Mouse (Mus musculus) heart, embryonic 14.5 days (tissue): ENCODE data around the gene H2al1g. TPM values are rescaled to one million over a fixed set of nuclear protein-coding genes. Genes with fewer than 3 reads are reported as not detected.
"Not testable (repeated sequence)": the region's sequence is repeated elsewhere in the genome, so short reads cannot be mapped to it uniquely, and the experiment has no call there.

Experiments used
- ATAC-seq: fragments of 200-750 bp; cut with Nextera tagmentation; 2 replicates; pipeline ENCODE4 v1.8.0; 2017; ENCODE audit warnings: low read depth, moderate TSS enrichment; ENCODE audit not compliant: insufficient number of reproducible peaks, insufficient read depth, low FRiP score
- H3K27ac ChIP-seq, 2 experiments: fragments of 200-500 bp in 1 of 2; fragments of 300-500 bp in 1 of 2; sonication (generic) in 1 of 2; replicated peaks in 1 of 2; 2 replicates each; pipeline ENCODE4 v1.5.1; 2012 to 2014; ENCODE audit warnings: low read depth in 2 of 2, low read length in 2 of 2, control low read depth in 1 of 2, mild to moderate bottlenecking in 1 of 2, mixed read lengths in 1 of 2; ENCODE audit not compliant: control insufficient read depth in 1 of 2, insufficient read depth in 1 of 2
- H3K27me3 ChIP-seq: fragments of 300-500 bp; sonication (generic); 2 replicates; pipeline ENCODE4 v1.6.1; 2014; ENCODE audit warnings: mild to moderate bottlenecking, low read length, control low read depth; ENCODE audit not compliant: control insufficient read depth, insufficient read depth
- H3K36me3 ChIP-seq: fragments of 300-500 bp; sonication (generic); 2 replicates; pipeline ENCODE4 v1.6.1; 2014; ENCODE audit warnings: mild to moderate bottlenecking, control low read depth, low read length, mixed read lengths; ENCODE audit not compliant: control insufficient read depth, insufficient read depth
- H3K4me1 ChIP-seq, 2 experiments: fragments of 200-500 bp in 1 of 2; fragments of 300-500 bp in 1 of 2; sonication (generic) in 1 of 2; 2 replicates each; pipeline ENCODE4 v1.6.1; 2012 to 2014; ENCODE audit warnings: low read length in 2 of 2, control low read depth in 1 of 2, mixed read lengths in 1 of 2; ENCODE audit not compliant: control insufficient read depth in 2 of 2, insufficient read depth in 2 of 2
- H3K4me2 ChIP-seq: fragments of 300-500 bp; sonication (generic); 2 replicates; pipeline ENCODE4 v1.6.1; 2014; ENCODE audit warnings: mild to moderate bottlenecking, low read length
- H3K4me3 ChIP-seq, 2 experiments: fragments of 200-500 bp in 1 of 2; fragments of 300-500 bp in 1 of 2; sonication (generic) in 1 of 2; 2 replicates each; pipeline ENCODE4 v1.5.1; 2012 to 2014; ENCODE audit warnings: low read length in 2 of 2, mild to moderate bottlenecking in 2 of 2, control low read depth in 1 of 2, low read depth in 1 of 2, moderate library complexity in 1 of 2; ENCODE audit not compliant: control insufficient read depth in 1 of 2, insufficient read depth in 1 of 2
- H3K9ac ChIP-seq: fragments of 300-500 bp; sonication (generic); 2 replicates; pipeline ENCODE4 v1.6.1; 2014; ENCODE audit warnings: mild to moderate bottlenecking, low read length
- H3K9me3 ChIP-seq: fragments of 300-500 bp; sonication (generic); 2 replicates; pipeline ENCODE4 v1.6.1; 2016; ENCODE audit warnings: low read length, control low read depth; ENCODE audit not compliant: control insufficient read depth
- WGBS: fragments of 180-500 bp; shearing (Covaris S2); extraction: QIAGEN DNeasy Blood & Tissue Kit; methylation state at CpG from one replicate; pipeline ENCODE4 v1.1.7; 2014; 5-methylcytosine and 5-hydroxymethylcytosine counted together
- polyA plus RNA-seq: library from polyadenylated mRNA; unstranded; fragments of >200 nt; fragmentation: Nextera tagmentation; extraction: Ambion mirVana; gene quantifications from 2 replicates; pipeline ENCODE4 v1.2.1, GENCODE M21; 2014

Gene H2al1g
- not detected in 2 replicates for polyA plus RNA-seq

DNA sequence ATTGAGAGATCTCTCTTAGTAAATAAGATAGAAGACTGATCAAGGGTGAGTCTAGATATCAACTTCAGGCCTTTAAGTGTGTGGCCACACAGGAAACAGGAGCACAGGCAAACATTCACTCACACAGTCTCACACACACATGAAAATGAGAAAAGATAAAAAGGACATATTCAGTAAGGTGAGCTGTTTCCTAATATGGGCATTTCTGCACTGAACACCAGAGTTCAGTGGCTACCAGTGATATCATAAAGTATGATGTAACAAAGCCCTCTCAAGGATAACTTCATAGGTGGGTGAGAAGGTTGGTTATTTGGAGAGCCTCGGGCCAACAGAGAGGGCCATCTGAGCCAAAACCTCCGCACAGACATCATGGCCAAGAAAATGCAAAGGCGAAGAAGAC is at the start of gene H2al1g:
TSS of gene H2al1g (plus strand) at position 301 of the 400 bp plus-strand sequence.
- ATAC-seq, H3K9ac ChIP-seq: not testable (repeated sequence)

DNA sequence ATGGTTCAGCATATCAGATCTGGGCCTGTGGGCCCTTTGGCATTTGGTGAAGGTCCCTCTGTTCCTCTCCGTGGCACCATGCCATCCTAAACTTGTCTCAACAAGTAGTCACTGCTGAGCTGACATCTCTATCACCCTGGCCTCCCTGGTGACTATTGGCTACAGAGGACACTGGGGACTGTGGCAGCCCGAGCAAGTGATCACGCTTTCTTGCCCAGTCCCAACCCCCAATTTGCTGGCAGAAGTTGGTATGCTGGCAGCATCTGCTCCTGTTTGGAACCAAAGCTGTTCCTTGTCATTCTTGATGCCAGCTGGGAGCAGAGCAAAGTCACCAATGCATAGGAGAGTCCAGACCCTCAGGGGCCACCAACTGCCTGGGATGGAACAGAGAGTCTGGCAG is 49.0 kb upstream of the H2al1g start:
- 73% methylated on average over 3 of the region's 3 CpGs for whole genome bisulfite sequencing
- no peak overlapping the region for H3K9ac ChIP-seq
- H3K36me3 ChIP-seq = no peaks in the 10 kb centered on the region
- no peak overlapping the region for H3K4me3 ChIP-seq
- ATAC-seq = no peak
- no peak overlapping the region for H3K27ac ChIP-seq
- no peaks in the 10 kb centered on the region for H3K4me1 ChIP-seq
- H3K27me3 ChIP-seq = peaks cover 5% of the 10 kb centered on the region; the same call in 1 of the 2 replicates
- no peaks in the 10 kb centered on the region for H3K9me3 ChIP-seq
- no peak overlapping the region for H3K4me2 ChIP-seq

More for the DNA sequence above, at the start of gene H2al1g:
- not testable (repeated sequence) for H3K36me3 ChIP-seq, H3K27ac ChIP-seq, H3K4me2 ChIP-seq, H3K4me3 ChIP-seq, H3K4me1 ChIP-seq, H3K27me3 ChIP-seq, H3K9me3 ChIP-seq
- no CpG with 5 or more reads among the region's 3 CpGs for WGBS

DNA sequence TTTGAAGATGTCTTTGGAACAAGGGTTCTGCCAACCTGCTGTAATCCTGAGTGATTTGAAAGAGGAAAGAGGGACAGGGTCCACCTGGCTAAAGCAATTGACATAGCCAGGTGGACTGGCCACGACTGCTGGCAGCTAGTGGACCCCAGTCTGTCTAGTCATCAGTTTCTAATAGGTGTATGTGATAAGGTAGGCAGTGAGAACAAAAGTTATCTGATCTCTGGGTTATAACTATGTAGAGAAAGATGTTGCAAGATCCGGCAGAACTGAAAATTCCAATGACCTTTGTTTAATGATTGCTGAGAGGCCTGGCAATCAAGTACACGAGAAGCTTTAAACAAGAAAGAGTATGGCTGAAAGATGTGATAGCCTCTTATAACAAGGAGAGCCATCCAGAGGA is 44.9 kb upstream of the H2al1g start:
- WGBS = 79% methylated on average over 3 of the region's 3 CpGs
- Histone ChIP-seq H3K27ac (no peak overlapping the region), H3K9ac (no peak overlapping the region), H3K4me1 (no peaks in the 10 kb centered on the region), H3K36me3 (no peaks in the 10 kb centered on the region), H3K9me3 (no peaks in the 10 kb centered on the region), H3K4me3 (no peak overlapping the region), H3K27me3 (peaks cover 5% of the 10 kb centered on the region; the same call in 1 of the 2 replicates), H3K4me2 (no peak overlapping the region)
- ATAC-seq = no peak

DNA sequence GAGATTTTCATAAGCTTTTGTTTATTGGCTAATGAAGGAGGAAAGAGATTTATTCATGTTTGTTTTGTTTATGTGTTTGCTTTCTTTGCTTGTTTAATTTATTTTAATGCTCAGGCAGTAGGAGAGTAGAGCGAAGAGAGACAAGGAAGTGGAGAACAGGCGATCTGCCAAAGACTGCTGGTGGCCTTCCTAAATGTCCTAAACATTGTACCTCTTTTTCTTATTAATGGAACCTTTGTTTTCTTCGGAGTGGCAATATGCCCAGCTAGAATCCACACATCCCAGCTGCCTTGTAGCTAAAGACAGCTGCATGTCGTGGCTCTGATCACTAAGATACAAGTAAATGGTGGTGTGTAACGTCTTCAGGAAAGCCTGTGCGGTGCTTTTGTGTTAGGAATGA is 41.0 kb upstream of the H2al1g start:
- WGBS = 66% methylated on average over 6 of the region's 6 CpGs
- no peak overlapping the region for H3K27ac ChIP-seq
- no peak overlapping the region for H3K4me3 ChIP-seq
- H3K36me3 ChIP-seq = no peaks in the 10 kb centered on the region
- no peak overlapping the region for H3K9ac ChIP-seq
- H3K27me3 ChIP-seq = no peaks in the 10 kb centered on the region
- no peak for ATAC-seq
- no peak overlapping the region for H3K4me2 ChIP-seq
- no peaks in the 10 kb centered on the region for H3K4me1 ChIP-seq
- no peaks in the 10 kb centered on the region for H3K9me3 ChIP-seq

DNA sequence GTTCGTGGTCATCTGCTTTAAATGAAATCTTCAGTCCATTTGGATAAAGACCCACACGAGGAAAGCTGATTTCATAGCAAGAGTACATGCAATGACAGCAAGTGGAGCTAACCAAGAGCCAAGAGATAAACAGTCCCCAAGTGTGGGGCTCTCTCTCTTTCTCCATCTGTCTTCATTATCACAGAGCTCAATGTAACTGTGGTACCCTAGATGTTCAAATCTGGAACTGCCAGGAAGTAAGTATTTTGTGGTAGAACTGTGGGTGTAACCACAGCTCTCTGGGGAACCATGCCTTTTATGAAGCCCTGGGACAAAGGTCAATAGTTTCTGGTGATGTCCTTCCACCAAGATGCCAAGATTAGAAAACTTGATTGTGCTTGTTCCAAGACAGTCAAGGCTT is 37.3 kb upstream of the H2al1g start:
- Histone ChIP-seq H3K4me1 (no peaks in the 10 kb centered on the region), H3K9ac (no peak overlapping the region), H3K36me3 (no peaks in the 10 kb centered on the region), H3K4me2 (no peak overlapping the region), H3K4me3 (no peak overlapping the region), H3K27me3 (no peaks in the 10 kb centered on the region; the same call in 1 of the 2 replicates), H3K27ac (no peak overlapping the region), H3K9me3 (no peaks in the 10 kb centered on the region)
- no peak for ATAC-seq
- 55% methylated on average over 2 of the region's 2 CpGs for WGBS

DNA sequence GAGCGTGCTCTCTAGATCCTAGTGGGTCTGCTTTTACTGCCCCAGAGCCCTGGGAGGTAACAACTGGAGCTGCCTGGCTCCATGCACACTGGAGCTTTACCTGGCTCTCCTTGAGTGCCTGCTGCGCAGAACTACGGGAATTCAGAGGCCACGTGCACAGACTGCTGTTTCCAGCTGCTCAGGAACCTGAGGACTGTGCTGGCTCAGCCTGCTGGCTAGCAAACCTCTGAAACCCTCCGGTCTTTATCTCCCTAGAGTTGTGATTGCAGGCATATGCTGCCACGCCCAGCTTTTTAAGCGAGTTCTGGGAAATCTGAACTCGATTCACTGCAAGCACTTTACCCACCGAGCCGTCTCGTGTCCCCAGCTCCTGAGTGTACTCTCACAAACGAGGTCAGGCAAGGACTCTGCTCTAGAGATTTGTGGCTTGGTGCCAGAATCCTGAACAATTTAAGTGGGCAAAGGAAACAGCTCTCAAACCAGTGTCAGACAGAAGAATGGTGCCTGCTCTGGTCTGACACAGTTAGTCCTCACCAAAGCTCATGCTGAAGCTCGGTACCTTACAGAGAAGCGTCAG is 29.7 kb upstream of the H2al1g start:
- Histone ChIP-seq H3K27me3 (peaks cover 4% of the 10 kb centered on the region; the same call in 1 of the 2 replicates), H3K9ac (no peak overlapping the region), H3K27ac (no peak overlapping the region), H3K9me3 (no peaks in the 10 kb centered on the region), H3K36me3 (no peaks in the 10 kb centered on the region), H3K4me1 (peaks cover 0 to 5% of the 10 kb centered on the region in 2 experiments; a peak in 2 of 4 replicates), H3K4me3 (no peak overlapping the region), H3K4me2 (peak overlapping the region; percentile 18; the same call in 1 of the 2 replicates)
- WGBS = 42% methylated on average over 14 of the region's 14 CpGs
- ATAC-seq = no peak

DNA sequence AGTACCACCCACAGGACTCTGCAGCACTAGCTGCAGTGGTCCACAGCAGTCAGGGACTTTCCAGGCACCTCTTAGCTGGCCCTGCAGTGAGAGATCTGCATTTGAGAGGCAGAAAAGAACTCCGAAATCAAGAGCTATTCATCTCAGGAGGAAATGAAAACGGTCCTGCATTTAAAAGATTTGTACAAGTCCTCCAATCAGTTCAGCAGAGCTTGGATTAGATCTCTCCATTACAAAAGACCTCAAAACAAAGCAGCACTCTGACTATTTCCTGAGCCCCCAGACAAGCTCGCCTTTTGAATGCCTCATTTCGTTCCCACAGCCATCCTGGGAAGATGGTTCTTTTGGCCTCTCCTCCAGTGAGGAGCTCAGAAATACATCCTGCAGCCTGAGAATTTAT is 28.8 kb upstream of the H2al1g start:
- Histone ChIP-seq H3K4me3 (no peak overlapping the region), H3K36me3 (no peaks in the 10 kb centered on the region), H3K4me2 (no peak overlapping the region), H3K27ac (no peak overlapping the region), H3K9ac (no peak overlapping the region), H3K27me3 (peaks cover 4% of the 10 kb centered on the region; the same call in 1 of the 2 replicates), H3K9me3 (no peaks in the 10 kb centered on the region), H3K4me1 (peaks cover 0 to 5% of the 10 kb centered on the region in 2 experiments; a peak in 2 of 4 replicates)
- no peak for ATAC-seq
- WGBS = 66% methylated on average over 4 of the region's 4 CpGs

DNA sequence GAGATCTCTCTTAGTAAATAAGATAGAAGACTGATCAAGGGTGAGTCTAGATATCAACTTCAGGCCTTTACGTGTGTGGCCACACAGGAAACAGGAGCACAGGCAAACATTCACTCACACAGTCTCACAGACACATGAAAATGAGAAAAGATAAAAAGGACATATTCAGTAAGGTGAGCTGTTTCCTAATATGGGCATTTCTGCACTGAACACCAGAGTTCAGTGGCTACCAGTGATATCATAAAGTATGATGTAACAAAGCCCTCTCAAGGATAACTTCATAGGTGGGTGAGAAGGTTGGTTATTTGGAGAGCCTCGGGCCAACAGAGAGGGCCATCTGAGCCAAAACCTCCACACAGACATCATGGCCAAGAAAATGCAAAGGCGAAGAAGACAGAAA is 19.1 kb upstream of the H2al1g start, which contains the start of gene H2al1a:
TSS of gene H2al1a (plus strand) at position 301 of the 400 bp plus-strand sequence.
- ATAC-seq, H3K4me1 ChIP-seq, H3K9me3 ChIP-seq, H3K4me3 ChIP-seq, H3K27me3 ChIP-seq, H3K27ac ChIP-seq, H3K36me3 ChIP-seq, H3K4me2 ChIP-seq, H3K9ac ChIP-seq: not testable (repeated sequence)
- WGBS = no CpG with 5 or more reads among the region's 3 CpGs
